Comparison of ENCODE assay signal across 30 mouse cellular contexts in the genomic region with DNA sequence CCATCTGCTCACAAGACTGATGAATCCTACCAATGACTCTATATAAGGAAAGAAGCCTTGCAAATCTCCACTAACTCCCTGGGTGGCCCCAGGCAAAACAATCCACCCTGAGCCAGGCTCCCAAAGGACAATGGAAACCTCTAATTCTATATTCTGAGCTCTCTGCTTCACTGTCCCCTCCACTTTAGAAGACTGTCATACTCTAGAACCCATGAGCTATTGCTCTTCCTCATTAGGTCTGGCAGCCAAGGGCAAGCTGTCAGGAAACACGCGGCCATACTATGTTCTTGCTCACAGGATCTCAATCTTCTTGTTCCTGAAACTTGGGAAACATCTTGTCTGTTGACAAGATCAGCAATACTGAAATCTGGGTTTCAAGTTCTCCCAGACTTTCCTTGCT. TPM values are rescaled to one million over a fixed set of nuclear protein-coding genes. Genes with fewer than 3 reads are reported as not detected.
A peak's percentile ranks its signal among the peaks of the same experiment; 100 is the strongest.
DNase-seq lines count a peak whose midpoint lies in the region; ATAC-seq and TF ChIP-seq lines count a peak whose summit lies in the region.
"Had no signal": no experiment of that assay in that cellular context is flagged by ENCODE, and none has a peak within 500 bp of the region (broad histone marks: within the 10 kb centered on the region; RNA-seq: fewer than 3 reads in every experiment).

No protein-coding gene starts in this region.

- 85% methylated on average over 2 of the region's 2 CpGs for WGBS in hindbrain, embryonic 13.5 days
- WGBS in hindbrain, embryonic 16.5 days: 89% methylated on average over 2 of the region's 2 CpGs
- 78% methylated on average over 2 of the region's 2 CpGs for WGBS in liver, adult 2 months
- WGBS in liver, embryonic 11.5 days: 79% methylated on average over 2 of the region's 2 CpGs
- 83% methylated on average over 2 of the region's 2 CpGs for WGBS in stomach, embryonic 16.5 days

- 0 out of 2 replicates have a peak overlapping the region, but pooled peaks have one; percentile 52 for H3K27ac ChIP-seq in hindbrain, embryonic 13.5 days
- no peak overlapping the region for H3K27ac ChIP-seq in hindbrain, embryonic 16.5 days (ENCODE audit: low read depth, low read length)
- H3K27ac ChIP-seq in liver, adult 2 months (replicated peaks; ENCODE audit: insufficient read depth, low read depth, low read length): peak overlapping the region; percentile 19; the same call in 1 of the 2 replicates
- no peak overlapping the region for H3K27ac ChIP-seq in liver, embryonic 11.5 days (ENCODE audit: low read depth, low read length)
- H3K27ac ChIP-seq in stomach, embryonic 16.5 days (ENCODE audit: low read length): peak overlapping the region; percentile 42; the same call in 1 of the 2 replicates
- H3K27ac ChIP-seq: embryonic facial prominence, embryonic 12.5 days; heart, embryonic 10.5 days; heart, embryonic 15.5 days; hindbrain, embryonic 14.5 days; left cerebral cortex, adult 2 months; liver, embryonic 15.5 days; lung, embryonic 15.5 days; midbrain, embryonic 12.5 days; neural tube, embryonic 13.5 days had no signal

- peaks cover 55% of the 10 kb centered on the region for H3K79me2 ChIP-seq in liver, adult 2 months (ENCODE audit: control insufficient read depth, insufficient read depth, low read length)

- H3K4me1 ChIP-seq in hindbrain, embryonic 13.5 days (replicated peaks): peaks cover 63% of the 10 kb centered on the region
- peaks cover 7% of the 10 kb centered on the region for H3K4me1 ChIP-seq in hindbrain, embryonic 16.5 days (ENCODE audit: control insufficient read depth, insufficient read depth, low read depth, low read length)
- H3K4me1 ChIP-seq in liver, adult 2 months (ENCODE audit: control insufficient read depth, insufficient read depth, low read length): peaks cover 24% of the 10 kb centered on the region
- H3K4me1 ChIP-seq in liver, embryonic 11.5 days (replicated peaks; ENCODE audit: control insufficient read depth, insufficient read depth, low read length): peaks cover 27% of the 10 kb centered on the region
- H3K4me1 ChIP-seq in stomach, embryonic 16.5 days (ENCODE audit: control insufficient read depth, insufficient read depth, low read length): peaks cover 7% of the 10 kb centered on the region

- intact Hi-C loops in gastrocnemius, postnatal 14 days (cut with DNase I; ENCODE audit: low total_unique reads): no loop called here

- DNase-seq in liver, adult 2 months (ENCODE audit: extremely low read depth, low read depth, low spot score): no peak
- DNase-seq in liver, embryonic 11.5 days (ENCODE audit: low spot score): no peak
- DNase-seq in NIH3T3 (ENCODE audit: low read depth): peak; percentile 20
- no peak for DNase-seq in gastrocnemius, postnatal 14 days
- DNase-seq: adrenal gland, adult 8-10 months; cerebellum, adult 8-10 months; cerebellum, postnatal 25 days; heart, postnatal 36 days; kidney, adult 9 months; kidney, postnatal 14 days; lung, postnatal 36 days; right cerebral cortex, postnatal 14 days; thymus, postnatal 14 days had no signal

- ATAC-seq in hindbrain, embryonic 13.5 days (ENCODE audit: low FRiP score): no peak
- ATAC-seq in hindbrain, embryonic 16.5 days: no peak
- no peak for ATAC-seq in liver, embryonic 11.5 days (replicated peaks; ENCODE audit: low FRiP score)
- 0 out of 2 replicates have a peak, but pooled peaks have one; percentile 60 for ATAC-seq in stomach, embryonic 16.5 days (ENCODE audit: insufficient read depth, low FRiP score)
- no peak for ATAC-seq in monocyte, adult 5-6 weeks (replicated peaks; ENCODE audit: insufficient number of reproducible peaks, low FRiP score, low TSS enrichment, poor library complexity, severe bottlenecking)
- ATAC-seq: CD4-positive, CD25-positive, alpha-beta regulatory T cell, adult 4 months; forebrain, embryonic 16.5 days; inflammation-experienced regulatory T-cells, adult 6 months had no signal

- H3K9ac ChIP-seq in hindbrain, embryonic 13.5 days: no peak overlapping the region
- no peak overlapping the region for H3K9ac ChIP-seq in hindbrain, embryonic 16.5 days (ENCODE audit: low read depth, low read length)
- no peak overlapping the region for H3K9ac ChIP-seq in liver, adult 2 months (ENCODE audit: low read depth, low read length)
- no peak overlapping the region for H3K9ac ChIP-seq in liver, embryonic 11.5 days (ENCODE audit: low read depth, low read length)
- no peak overlapping the region for H3K9ac ChIP-seq in stomach, embryonic 16.5 days (ENCODE audit: low read length)
- H3K9ac ChIP-seq: embryonic facial prominence, embryonic 12.5 days; heart, embryonic 15.5 days; hindbrain, embryonic 14.5 days; liver, embryonic 15.5 days; lung, embryonic 15.5 days; midbrain, embryonic 12.5 days; neural tube, embryonic 13.5 days had no signal

- H3K9me3 ChIP-seq in hindbrain, embryonic 13.5 days: no peaks in the 10 kb centered on the region
- H3K9me3 ChIP-seq in hindbrain, embryonic 16.5 days (ENCODE audit: control insufficient read depth, low read length): no peaks in the 10 kb centered on the region
- no peaks in the 10 kb centered on the region for H3K9me3 ChIP-seq in liver, embryonic 11.5 days (ENCODE audit: control insufficient read depth, low read length)
- no peaks in the 10 kb centered on the region for H3K9me3 ChIP-seq in stomach, embryonic 16.5 days (replicated peaks; ENCODE audit: control insufficient read depth, low read length)
- H3K9me3 ChIP-seq: embryonic facial prominence, embryonic 12.5 days; heart, embryonic 10.5 days; heart, embryonic 15.5 days; liver, embryonic 15.5 days; lung, embryonic 15.5 days; megakaryocyte, embryonic 14.5 days; midbrain, embryonic 12.5 days; neural tube, embryonic 13.5 days had no signal

- TF ChIP-seq CTCF in liver, adult 2 months (IDR thresholded peaks at IDR 0.05; ENCODE audit: low read depth, low read length): no peak

- no peak for TF ChIP-seq POLR2A in liver, adult 2 months (IDR thresholded peaks at IDR 0.05; ENCODE audit: extremely low read depth, insufficient read depth, low read length)

- H3K4me3 ChIP-seq in hindbrain, embryonic 13.5 days: no peak overlapping the region
- no peak overlapping the region for H3K4me3 ChIP-seq in hindbrain, embryonic 16.5 days (ENCODE audit: low read length)
- H3K4me3 ChIP-seq in liver, adult 2 months (ENCODE audit: insufficient read depth, low read depth, low read length): no peak overlapping the region
- no peak overlapping the region for H3K4me3 ChIP-seq in liver, embryonic 11.5 days (ENCODE audit: low read depth, low read length)
- no peak overlapping the region for H3K4me3 ChIP-seq in stomach, embryonic 16.5 days (replicated peaks; ENCODE audit: low read length)
- H3K4me3 ChIP-seq: embryonic facial prominence, embryonic 12.5 days; heart, embryonic 10.5 days; heart, embryonic 15.5 days; left cerebral cortex, adult 2 months; liver, embryonic 15.5 days; lung, embryonic 15.5 days; megakaryocyte, embryonic 14.5 days; midbrain, embryonic 12.5 days; neural tube, embryonic 13.5 days had no signal

- no peaks in the 10 kb centered on the region for H3K36me3 ChIP-seq in hindbrain, embryonic 13.5 days
- no peaks in the 10 kb centered on the region for H3K36me3 ChIP-seq in hindbrain, embryonic 16.5 days (ENCODE audit: control insufficient read depth, insufficient read depth, low read length)
- peaks cover 4% of the 10 kb centered on the region; the same call in 1 of the 2 replicates for H3K36me3 ChIP-seq in liver, adult 2 months (ENCODE audit: control insufficient read depth, insufficient read depth, low read length)
- H3K36me3 ChIP-seq in liver, embryonic 11.5 days (ENCODE audit: control insufficient read depth, insufficient read depth, low read length): no peaks in the 10 kb centered on the region
- no peaks in the 10 kb centered on the region for H3K36me3 ChIP-seq in stomach, embryonic 16.5 days (ENCODE audit: control insufficient read depth, insufficient read depth, low read length)
- H3K36me3 ChIP-seq: embryonic facial prominence, embryonic 12.5 days; heart, embryonic 10.5 days; heart, embryonic 15.5 days; liver, embryonic 15.5 days; lung, embryonic 15.5 days; midbrain, embryonic 12.5 days; neural tube, embryonic 13.5 days had no signal

- H3K4me2 ChIP-seq in hindbrain, embryonic 13.5 days: no peak overlapping the region
- H3K4me2 ChIP-seq in hindbrain, embryonic 16.5 days (ENCODE audit: low read length): no peak overlapping the region
- H3K4me2 ChIP-seq in liver, embryonic 11.5 days: no peak overlapping the region
- H3K4me2 ChIP-seq in stomach, embryonic 16.5 days (ENCODE audit: low read depth, low read length): no peak overlapping the region
- H3K4me2 ChIP-seq: embryonic facial prominence, embryonic 12.5 days; heart, embryonic 15.5 days; hindbrain, embryonic 14.5 days; liver, embryonic 15.5 days; lung, embryonic 15.5 days; midbrain, embryonic 12.5 days; neural tube, embryonic 13.5 days had no signal

- no peaks in the 10 kb centered on the region for H3K27me3 ChIP-seq in hindbrain, embryonic 13.5 days
- H3K27me3 ChIP-seq in hindbrain, embryonic 16.5 days (replicated peaks; ENCODE audit: control insufficient read depth, insufficient read depth, low read length): no peaks in the 10 kb centered on the region
- no peaks in the 10 kb centered on the region for H3K27me3 ChIP-seq in liver, adult 2 months (ENCODE audit: control insufficient read depth, insufficient read depth, low read length)
- H3K27me3 ChIP-seq in liver, embryonic 11.5 days (replicated peaks; ENCODE audit: control insufficient read depth, insufficient read depth, low read length): no peaks in the 10 kb centered on the region
- H3K27me3 ChIP-seq in stomach, embryonic 16.5 days (ENCODE audit: control insufficient read depth, insufficient read depth, low read length): no peaks in the 10 kb centered on the region
- H3K27me3 ChIP-seq: embryonic facial prominence, embryonic 12.5 days; heart, embryonic 15.5 days; liver, embryonic 15.5 days; lung, embryonic 15.5 days; megakaryocyte, embryonic 14.5 days; midbrain, embryonic 12.5 days; neural tube, embryonic 13.5 days had no signal

RNA-seq across cellular contexts. Expression of gene Gna12, which starts 24.0 kb away (rescaled TPM):
- 11.9 and 12.1 TPM in 2 replicates for polyA plus RNA-seq in hindbrain, embryonic 13.5 days (2015; fragmentation: Nextera tagmentation; extraction: Ambion mirVana)
- 10.3 and 11.1 TPM in 2 replicates for polyA plus RNA-seq in hindbrain, embryonic 16.5 days (2015; fragmentation: Nextera tagmentation; extraction: Ambion mirVana)
- 43.1 and 56.9 TPM in 2 replicates for total RNA-seq in liver, adult 2 months (2014; rRNA removed)
- polyA plus RNA-seq in liver, adult 2 months (2012; rRNA removed): 85.1 and 88.2 TPM in 2 replicates
- polyA plus RNA-seq in liver, embryonic 11.5 days (2014; fragmentation: Nextera tagmentation; extraction: Ambion mirVana): 25.1 and 31.1 TPM in 2 replicates
- polyA plus RNA-seq in stomach, embryonic 16.5 days (2015; fragmentation: Nextera tagmentation; extraction: Ambion mirVana): 6.9 and 7.2 TPM in 2 replicates
- total RNA-seq in gastrocnemius, postnatal 14 days (2021): 10 to 100 TPM; 26.6 to 35.0 TPM
- total RNA-seq in monocyte, adult 5-6 weeks (2017): 10.1 to 11.7 TPM (median 10.6 TPM) in 3 replicates

Comparison
In these comparisons a context has a peak if more than half of its experiments do, and no peak if none do; other contexts are left out.
1. H3K27ac ChIP-seq: peak in hindbrain, embryonic 13.5 days (single experiment), liver, adult 2 months (single experiment) and stomach, embryonic 16.5 days (single experiment); none in hindbrain, embryonic 16.5 days (single experiment) and liver, embryonic 11.5 days (single experiment).